Mouse (Mus musculus) gastrocnemius, adult 18-20 months (tissue): ENCODE measurements around the gene Kcna4. TPM values are rescaled to one million over a fixed set of nuclear protein-coding genes. Genes with fewer than 3 reads are reported as not detected.

ENCODE experiments used
- DNase-seq: peaks from one replicate; pipeline ENCODE4 v3.0.0; 2021; ENCODE audit warnings: low spot score
- long read RNA-seq, 2 experiments: library from polyadenylated mRNA; stranded (forward); transcript quantifications; one replicate each; pipeline ENCODE4 v2.0.0; 2021
- total RNA-seq, 2 experiments: library from RNA; stranded (reverse); gene quantifications; 2 replicates each; pipeline ENCODE4 v1.2.3; 2021

The Kcna4 gene
- total RNA-seq = not detected
- long read RNA-seq, experiment 1 = 0 reads
- long read RNA-seq, experiment 2 = 0 reads

DNA sequence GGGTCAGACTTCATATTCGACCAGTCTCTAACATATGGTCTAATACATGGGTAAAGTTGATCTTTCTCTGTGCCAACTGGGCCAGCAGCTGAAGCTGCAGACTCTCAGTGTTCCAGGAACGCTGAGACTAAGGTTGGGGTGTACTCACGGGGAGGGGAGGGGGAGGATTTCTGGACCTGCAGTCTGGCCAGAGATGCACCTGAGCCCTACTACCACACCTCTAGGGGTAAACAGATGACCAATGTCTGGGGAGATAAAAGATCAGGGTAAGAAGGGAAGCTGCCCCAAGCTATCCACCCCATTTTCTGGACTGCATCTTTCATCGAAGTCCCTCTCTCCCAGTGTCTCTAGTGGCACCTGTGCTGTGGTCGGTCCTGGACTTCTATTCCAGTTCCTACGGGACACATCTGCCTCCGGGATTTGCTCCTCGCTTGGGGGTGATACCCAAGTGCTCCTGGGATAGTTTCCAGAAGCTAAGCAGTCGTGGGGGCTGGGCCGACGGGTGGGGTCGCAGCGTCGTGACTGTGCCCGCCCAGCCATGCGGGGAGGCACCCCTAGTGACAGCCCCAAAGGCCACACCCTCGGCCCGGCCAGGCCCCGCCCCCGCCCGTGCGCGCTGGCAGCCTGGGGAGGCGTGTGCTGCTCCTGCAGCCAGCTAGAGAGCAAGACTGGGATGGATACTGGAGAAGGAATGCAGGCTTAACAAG lies at the start of gene Kcna4:
Gene Kcna4, plus strand, starts transcription at position 650 of the 707 bp plus-strand sequence.
- no peak for DNase-seq

DNA sequence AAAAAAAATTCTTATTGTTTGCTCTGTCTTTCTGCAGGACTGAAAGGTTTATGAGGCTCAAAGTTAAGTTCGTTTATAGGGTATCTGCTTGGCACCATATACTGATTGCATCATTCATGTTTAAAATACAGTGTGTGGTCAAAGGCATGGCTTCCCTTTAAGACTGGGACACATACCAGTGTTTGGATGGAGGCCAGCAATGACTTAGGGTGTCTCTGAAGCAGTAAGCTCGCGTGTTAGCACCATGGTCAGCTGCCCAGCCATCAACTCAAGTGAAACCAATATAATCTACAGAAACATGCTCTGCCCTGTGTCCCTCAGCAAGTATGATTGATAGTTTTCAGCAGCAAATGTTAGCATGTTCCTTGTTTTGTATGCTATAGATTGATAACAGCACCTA lies 32.3 kb upstream of the Kcna4 start:
- no peak for DNase-seq

GRCm38 (mm10) chr2:107266251-107266650 lies 24.2 kb upstream of the Kcna4 start:
- DNase-seq = no peak

DNA sequence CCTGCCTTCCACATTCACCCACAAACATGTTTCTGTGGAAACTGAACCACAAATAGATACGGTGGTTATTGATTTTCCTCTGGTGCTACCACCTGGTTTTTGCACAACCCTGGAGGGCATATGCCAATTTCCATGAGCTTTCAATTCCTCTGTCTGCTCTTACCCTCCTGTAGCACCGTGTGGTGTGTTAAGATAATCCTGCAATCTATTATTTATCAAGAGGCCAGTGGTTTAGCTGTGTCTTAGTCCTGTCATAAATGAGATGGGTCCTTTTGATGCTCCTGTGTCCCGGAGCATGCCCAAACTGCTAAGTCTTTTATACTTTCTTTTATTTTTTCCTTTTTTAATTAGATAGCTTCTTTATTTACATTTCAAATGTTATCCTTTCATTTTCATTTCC lies 20.4 kb upstream of the Kcna4 start:
- no peak for DNase-seq

DNA sequence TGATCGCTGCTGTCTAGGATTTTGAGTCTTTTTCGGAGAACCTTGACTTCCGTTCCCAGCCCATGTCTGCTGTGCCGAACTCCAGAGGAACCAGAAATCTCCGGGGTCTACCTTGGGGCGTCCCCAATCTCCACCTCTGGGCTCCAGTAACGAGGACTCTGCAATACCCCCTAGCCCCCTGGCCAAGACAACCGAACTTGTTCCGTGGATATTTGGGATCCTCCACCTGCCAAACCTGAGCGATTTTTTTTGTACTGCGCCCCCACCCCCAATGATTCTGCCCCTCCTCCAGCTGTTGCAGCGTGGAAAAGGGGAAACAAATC lies 219 bp downstream of the Kcna4 start:
- DNase-seq = no peak

GRCm38 (mm10) chr2:107291142-107291541 lies 703 bp downstream of the Kcna4 start:
- DNase-seq = no peak

- DNase-seq = no peak
Observed at GRCm38 (mm10) chr2:107294521-107294920, 4.1 kb downstream of the Kcna4 start.

DNA sequence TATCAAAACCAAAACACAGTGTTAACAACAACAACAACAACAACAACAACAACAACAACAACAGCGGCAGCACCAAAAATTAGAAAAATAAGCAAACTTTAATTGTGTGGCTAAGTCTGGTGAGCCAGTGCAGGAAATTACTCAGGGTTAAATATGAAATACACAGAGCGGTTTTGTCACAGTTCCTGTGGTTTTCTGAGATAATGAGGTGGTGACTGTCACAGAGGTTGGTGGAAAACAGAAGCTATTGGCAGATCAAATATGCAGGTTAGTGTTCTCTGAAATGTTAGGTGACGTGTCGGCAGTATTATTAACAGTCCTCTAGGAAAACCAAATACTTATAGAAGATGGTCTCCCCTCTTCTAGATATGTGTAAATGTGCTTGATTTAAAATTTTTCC lies 11.4 kb downstream of the Kcna4 start:
- DNase-seq = no peak

GRCm38 (mm10) chr2:107304707-107305106 lies 14.3 kb downstream of the Kcna4 start:
- DNase-seq = no peak

DNA sequence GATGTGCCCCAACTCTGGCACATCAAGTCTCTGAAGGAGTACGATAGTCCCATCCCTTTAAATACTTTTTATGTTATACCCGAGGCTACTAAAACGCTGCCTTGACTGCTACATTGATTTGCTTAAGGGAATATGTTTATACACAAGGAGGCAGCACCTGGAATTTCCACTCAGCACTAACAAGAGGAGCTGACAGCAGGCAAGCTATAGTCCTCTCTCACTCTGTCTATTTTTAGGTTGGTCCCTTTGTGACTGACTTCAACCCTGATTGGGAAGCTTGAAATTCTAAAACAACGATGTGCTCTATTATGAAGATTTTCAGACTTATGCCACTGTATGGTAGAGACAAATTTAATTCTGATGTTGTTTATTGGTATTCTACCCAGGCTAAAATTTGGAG lies 15.6 kb downstream of the Kcna4 start:
- DNase-seq = no peak

GRCm38 (mm10) chr2:107318636-107319035 lies 28.2 kb downstream of the Kcna4 start:
- DNase-seq = no peak

GRCm38 (mm10) chr2:107321596-107322226 lies 31.3 kb downstream of the Kcna4 start:
- DNase-seq = no peak

GRCm38 (mm10) chr2:107324090-107324489 lies 33.7 kb downstream of the Kcna4 start:
- DNase-seq = no peak

DNA sequence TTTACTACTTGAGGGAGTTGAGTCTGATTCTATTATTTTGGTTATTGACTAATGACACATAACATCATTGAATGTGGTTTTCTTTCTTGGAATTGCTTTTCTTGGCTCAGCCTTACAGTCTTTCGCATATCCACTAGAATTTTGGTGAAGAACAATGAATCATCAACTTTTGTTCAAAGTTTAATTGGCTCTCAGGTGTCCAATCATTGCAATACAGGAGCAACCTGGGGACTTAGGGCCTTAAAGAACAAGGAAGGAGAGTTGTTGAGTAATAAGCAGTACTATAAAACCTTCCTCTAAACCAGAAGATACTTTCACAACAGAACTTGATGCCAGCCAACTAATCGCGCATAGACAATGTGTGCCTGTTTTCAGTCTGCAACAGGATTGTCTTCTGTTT lies 36.8 kb downstream of the Kcna4 start:
- no peak for DNase-seq

DNA sequence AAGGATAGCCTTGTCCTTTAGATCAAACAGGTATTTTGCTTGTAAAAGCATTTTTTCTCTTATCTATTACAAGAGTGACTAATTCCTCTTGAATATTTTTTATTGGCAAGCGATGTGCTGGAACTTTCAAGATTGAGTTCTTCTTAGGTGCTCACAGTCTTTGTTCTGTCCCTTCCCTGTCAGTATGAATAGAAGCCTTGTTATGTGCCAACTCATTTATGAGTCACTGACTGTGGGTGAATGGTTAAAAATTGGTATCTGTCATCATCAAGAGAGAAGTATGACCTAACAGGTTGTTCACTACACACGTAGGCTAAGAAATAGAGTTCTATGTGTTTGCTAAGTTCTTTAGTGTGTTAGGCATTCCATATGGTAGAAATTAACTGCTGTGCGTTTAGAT lies 50.9 kb downstream of the Kcna4 start:
- no peak for DNase-seq

GRCm38 (mm10) chr2:107344807-107345206 lies 54.4 kb downstream of the Kcna4 start:
- no peak for DNase-seq

GRCm38 (mm10) chr2:107345299-107345698 lies 54.9 kb downstream of the Kcna4 start:
- no peak for DNase-seq

Other genes starting within 250 kb of the Kcna4 start
- gene Fshb, start 231.0 kb upstream of the Kcna4 start, total RNA-seq = not detected